Mouse (Mus musculus) hindbrain, embryonic 13.5 days (tissue): ENCODE results near the gene Mllt10. TPM values are rescaled to one million over a fixed set of nuclear protein-coding genes. Genes with fewer than 3 reads are reported as not detected.
A peak's percentile ranks its signal among the peaks of the same experiment; 100 is the strongest.

Source experiments
- ATAC-seq: fragments of 200-750 bp; cut with Nextera tagmentation; 2 replicates; pipeline ENCODE4 v1.8.0; 2017; ENCODE audit warnings: moderate TSS enrichment; ENCODE audit not compliant: low FRiP score
- H3K27ac ChIP-seq: fragments of 300-500 bp; sonication (generic); 2 replicates; pipeline ENCODE4 v1.5.1; 2015; ENCODE audit warnings: inconsistent platforms, mild to moderate bottlenecking, moderate library complexity
- H3K27me3 ChIP-seq: fragments of 300-500 bp; sonication (generic); 2 replicates; pipeline ENCODE4 v1.6.1; 2015; ENCODE audit warnings: mild to moderate bottlenecking, inconsistent platforms
- H3K36me3 ChIP-seq: fragments of 300-500 bp; sonication (generic); 2 replicates; pipeline ENCODE4 v1.6.1; 2015; ENCODE audit warnings: mild to moderate bottlenecking, inconsistent platforms
- H3K4me1 ChIP-seq: fragments of 300-500 bp; sonication (generic); replicated peaks from 2 replicates; pipeline ENCODE4 v1.6.1; 2015; ENCODE audit warnings: inconsistent platforms
- H3K4me2 ChIP-seq: fragments of 300-500 bp; sonication (generic); 2 replicates; pipeline ENCODE4 v1.6.1; 2015; ENCODE audit warnings: inconsistent platforms, mild to moderate bottlenecking, moderate library complexity
- H3K4me3 ChIP-seq: fragments of 300-500 bp; sonication (generic); 2 replicates; pipeline ENCODE4 v1.5.1; 2015; ENCODE audit warnings: mild to moderate bottlenecking, inconsistent platforms
- H3K9ac ChIP-seq: fragments of 300-500 bp; sonication (generic); 2 replicates; pipeline ENCODE4 v1.6.1; 2015; ENCODE audit warnings: mild to moderate bottlenecking, inconsistent platforms
- H3K9me3 ChIP-seq: fragments of 300-500 bp; sonication (generic); 2 replicates; pipeline ENCODE4 v1.6.1; 2016; ENCODE audit warnings: inconsistent platforms
- WGBS: fragments of 180-500 bp; shearing (Covaris S2); methylation state at CpG from one replicate; pipeline ENCODE4 v1.1.7; 2015; 5-methylcytosine and 5-hydroxymethylcytosine counted together
- polyA plus RNA-seq: library from polyadenylated mRNA; unstranded; fragments of >200 nt; fragmentation: Nextera tagmentation; extraction: Ambion mirVana; gene quantifications from 2 replicates; pipeline ENCODE4 v1.2.1, GENCODE M21; 2015

Gene Mllt10
- polyA plus RNA-seq, 1 experiment from 2014 or later: 61.4 TPM

DNA sequence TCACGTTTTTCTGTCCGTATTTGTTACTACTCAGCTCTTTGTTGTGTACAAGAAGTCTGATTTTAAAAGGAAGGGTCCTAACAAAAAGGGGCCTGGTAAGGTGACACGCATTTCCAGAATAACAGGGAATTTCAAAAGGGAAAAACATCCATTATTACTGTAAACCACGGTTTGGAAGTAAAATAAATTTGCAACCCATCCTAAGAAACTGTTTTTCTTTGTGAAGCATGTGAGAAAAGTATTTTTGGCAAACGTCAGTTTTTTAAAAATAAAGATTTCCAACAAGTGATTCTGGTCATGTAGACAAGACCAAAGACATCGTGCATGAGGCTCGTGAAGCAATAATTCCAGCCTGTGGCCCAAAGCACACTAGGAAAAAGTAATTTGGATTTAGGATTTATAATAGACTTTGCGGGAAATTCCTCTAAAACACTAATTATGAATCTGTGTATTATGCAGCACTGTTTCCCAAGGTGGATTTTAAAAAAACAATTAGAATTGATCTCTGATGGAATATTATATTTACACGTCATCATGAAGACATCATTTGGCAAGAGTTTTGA is 3.2 kb downstream of the Mllt10 start:
- Histone ChIP-seq H3K9me3 (no peaks in the 10 kb centered on the region), H3K36me3 (no peaks in the 10 kb centered on the region), H3K27ac (peak overlapping the region; percentile 100), H3K9ac (peak overlapping the region; percentile 95), H3K4me3 (peak overlapping the region; percentile 58), H3K4me2 (peak overlapping the region; percentile 90), H3K4me1 (peaks cover 26% of the 10 kb centered on the region), H3K27me3 (no peaks in the 10 kb centered on the region)
- ATAC-seq: no peak
- WGBS: 10% methylated on average over 9 of the region's 9 CpGs

GRCm38 (mm10) chr2:18059063-18059462 is 4.0 kb downstream of the Mllt10 start:
- WGBS: 15% methylated on average over 2 of the region's 2 CpGs
- H3K4me1 ChIP-seq: peaks cover 19% of the 10 kb centered on the region
- no peak overlapping the region for H3K9ac ChIP-seq
- ATAC-seq: no peak
- no peaks in the 10 kb centered on the region for H3K27me3 ChIP-seq
- no peak overlapping the region for H3K27ac ChIP-seq
- no peak overlapping the region for H3K4me3 ChIP-seq
- H3K4me2 ChIP-seq: peak overlapping the region; percentile 90
- no peaks in the 10 kb centered on the region for H3K9me3 ChIP-seq
- H3K36me3 ChIP-seq: no peaks in the 10 kb centered on the region

- H3K4me3 ChIP-seq: no peak overlapping the region
- no peak overlapping the region for H3K27ac ChIP-seq
- H3K9me3 ChIP-seq: no peaks in the 10 kb centered on the region
- H3K27me3 ChIP-seq: no peaks in the 10 kb centered on the region
- H3K9ac ChIP-seq: no peak overlapping the region
- 65% methylated on average over 1 of the region's 1 CpGs for WGBS
- H3K36me3 ChIP-seq: no peaks in the 10 kb centered on the region
- peaks cover 15% of the 10 kb centered on the region for H3K4me1 ChIP-seq
- H3K4me2 ChIP-seq: no peak overlapping the region
- no peak for ATAC-seq
Measured at GRCm38 (mm10) chr2:18059891-18060290, 4.9 kb downstream of the Mllt10 start.

- Histone ChIP-seq H3K9me3 (no peaks in the 10 kb centered on the region), H3K27me3 (no peaks in the 10 kb centered on the region), H3K4me3 (no peak overlapping the region), H3K4me1 (peaks cover 10% of the 10 kb centered on the region), H3K27ac (no peak overlapping the region), H3K9ac (no peak overlapping the region), H3K36me3 (no peaks in the 10 kb centered on the region), H3K4me2 (no peak overlapping the region)
- WGBS: 70% methylated on average over 1 of the region's 1 CpGs
- no peak for ATAC-seq
Measured at GRCm38 (mm10) chr2:18060396-18060795, 5.4 kb downstream of the Mllt10 start.

- peak overlapping the region; percentile 96 for H3K9ac ChIP-seq
- peak overlapping the region; percentile 100 for H3K27ac ChIP-seq
- under 1% methylated on average over 18 of the region's 18 CpGs for WGBS
- H3K36me3 ChIP-seq: peaks cover 10% of the 10 kb centered on the region
- H3K27me3 ChIP-seq: no peaks in the 10 kb centered on the region
- H3K9me3 ChIP-seq: no peaks in the 10 kb centered on the region
- H3K4me3 ChIP-seq: peak overlapping the region; percentile 82
- peak overlapping the region; percentile 87 for H3K4me2 ChIP-seq
- peaks cover 20% of the 10 kb centered on the region for H3K4me1 ChIP-seq
- peak; percentile 74 for ATAC-seq
Measured at GRCm38 (mm10) chr2:18063763-18064251, 8.8 kb downstream of the Mllt10 start.

- Histone ChIP-seq H3K27me3 (no peaks in the 10 kb centered on the region), H3K27ac (peak overlapping the region; percentile 100), H3K36me3 (peaks cover 10% of the 10 kb centered on the region), H3K4me3 (peak overlapping the region; percentile 82), H3K9me3 (no peaks in the 10 kb centered on the region), H3K4me2 (peak overlapping the region; percentile 87), H3K9ac (peak overlapping the region; percentile 96), H3K4me1 (peaks cover 16% of the 10 kb centered on the region)
- peak; percentile 97 for ATAC-seq
- under 1% methylated on average over 29 of the region's 58 CpGs for WGBS
Measured at GRCm38 (mm10) chr2:18064356-18064858, 9.4 kb downstream of the Mllt10 start.

- Histone ChIP-seq H3K36me3 (peaks cover 10% of the 10 kb centered on the region), H3K4me3 (peak overlapping the region; percentile 82), H3K4me1 (peaks cover 16% of the 10 kb centered on the region), H3K9ac (peak overlapping the region; percentile 96), H3K27me3 (no peaks in the 10 kb centered on the region), H3K27ac (peak overlapping the region; percentile 100), H3K4me2 (peak overlapping the region; percentile 87), H3K9me3 (no peaks in the 10 kb centered on the region)
- peak; percentile 60 for ATAC-seq
- WGBS: under 1% methylated on average over 56 of the region's 85 CpGs
Measured at GRCm38 (mm10) chr2:18064941-18065707, 10.1 kb downstream of the Mllt10 start.

DNA sequence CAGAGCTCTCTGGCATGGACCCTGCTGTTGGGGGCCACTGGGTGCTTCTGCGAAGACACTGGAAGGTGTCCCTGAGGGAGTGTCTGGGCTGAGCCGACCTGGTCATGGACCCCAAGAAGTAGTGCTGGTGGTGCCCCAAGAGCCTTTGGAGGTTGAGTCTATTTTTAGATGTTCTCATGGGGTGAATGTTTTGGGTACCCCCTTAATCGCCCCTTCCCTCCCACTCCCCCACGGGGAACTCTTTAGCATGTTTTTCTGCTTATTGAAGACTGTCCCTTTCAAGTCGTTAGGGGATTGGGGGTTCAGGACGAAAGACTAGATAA is 10.6 kb downstream of the Mllt10 start:
- H3K27me3 ChIP-seq: no peaks in the 10 kb centered on the region
- H3K36me3 ChIP-seq: peaks cover 10% of the 10 kb centered on the region
- WGBS: 5% methylated on average over 6 of the region's 6 CpGs
- ATAC-seq: no peak
- no peaks in the 10 kb centered on the region for H3K9me3 ChIP-seq
- H3K4me2 ChIP-seq: peak overlapping the region; percentile 87
- peaks cover 16% of the 10 kb centered on the region for H3K4me1 ChIP-seq
- peak overlapping the region; percentile 96 for H3K9ac ChIP-seq
- peak overlapping the region; percentile 100 for H3K27ac ChIP-seq
- H3K4me3 ChIP-seq: peak overlapping the region; percentile 82

GRCm38 (mm10) chr2:18066436-18066835 is 11.4 kb downstream of the Mllt10 start:
- Histone ChIP-seq H3K27me3 (no peaks in the 10 kb centered on the region), H3K9me3 (no peaks in the 10 kb centered on the region), H3K27ac (no peak overlapping the region), H3K9ac (0 out of 2 replicates have a peak overlapping the region, but pooled peaks have one; percentile 96), H3K36me3 (peaks cover 10% of the 10 kb centered on the region), H3K4me1 (peaks cover 16% of the 10 kb centered on the region), H3K4me3 (0 out of 2 replicates have a peak overlapping the region, but pooled peaks have one; percentile 82), H3K4me2 (peak overlapping the region; percentile 87)
- ATAC-seq: no peak

DNA sequence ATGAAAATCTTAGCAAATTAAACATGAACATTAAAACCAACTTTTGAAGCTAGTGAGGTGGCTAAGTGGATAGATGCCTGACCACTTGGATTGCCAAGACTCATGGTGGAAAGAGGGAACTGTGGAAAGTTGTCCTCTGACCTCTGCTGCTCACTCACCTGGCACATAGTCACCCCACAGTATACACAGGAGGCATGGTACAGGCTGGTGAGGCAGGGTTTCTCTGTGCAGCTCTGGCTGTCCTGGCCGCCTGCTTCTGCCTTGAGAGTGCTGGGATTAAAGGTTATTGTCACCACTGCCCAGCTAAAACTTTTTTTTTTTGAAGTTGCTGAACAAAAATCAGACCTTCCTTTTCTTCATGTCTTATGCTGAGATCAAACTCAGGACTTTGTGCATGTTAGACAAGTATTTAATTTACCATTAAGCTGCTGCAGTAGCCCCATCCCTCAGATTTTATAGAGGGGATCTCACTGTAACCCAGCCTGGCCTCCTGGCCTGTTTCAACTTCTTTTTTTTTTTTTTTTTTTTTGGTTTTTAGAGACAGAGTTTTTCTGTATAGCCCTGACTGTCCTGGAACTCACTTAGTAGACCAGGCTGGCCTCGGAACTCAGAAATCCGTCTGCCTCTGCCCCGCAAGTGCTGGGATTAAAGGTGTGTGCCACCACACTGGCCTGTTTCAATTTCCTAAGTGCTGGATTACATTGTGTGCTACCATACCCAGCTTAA is 13.2 kb downstream of the Mllt10 start:
- no peak overlapping the region for H3K4me3 ChIP-seq
- H3K4me2 ChIP-seq: no peak overlapping the region
- peaks cover 16% of the 10 kb centered on the region for H3K4me1 ChIP-seq
- H3K9ac ChIP-seq: no peak overlapping the region
- no peak overlapping the region for H3K27ac ChIP-seq
- no peaks in the 10 kb centered on the region for H3K9me3 ChIP-seq
- H3K36me3 ChIP-seq: peaks cover 13% of the 10 kb centered on the region
- WGBS: 83% methylated on average over 4 of the region's 4 CpGs
- no peaks in the 10 kb centered on the region for H3K27me3 ChIP-seq
- ATAC-seq: no peak

DNA sequence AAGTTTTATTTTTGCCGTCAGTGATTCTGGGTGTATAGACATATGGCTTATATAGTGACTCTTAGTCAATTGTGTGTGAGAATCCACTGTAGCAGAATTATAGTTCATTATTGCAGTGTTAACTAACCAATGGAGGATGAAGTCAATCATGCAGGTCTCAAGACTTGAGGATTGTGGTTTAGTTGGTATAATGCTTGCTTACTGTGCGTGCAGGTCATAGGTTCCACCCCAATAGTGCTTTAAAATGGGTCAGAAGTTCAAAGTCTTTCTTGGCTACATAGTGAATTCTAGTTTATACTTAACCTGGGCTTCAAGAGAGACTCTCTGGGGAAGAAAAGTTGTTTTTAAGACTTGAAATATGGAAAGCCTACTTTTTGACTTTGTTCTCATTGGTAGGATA is 16.9 kb downstream of the Mllt10 start:
- Histone ChIP-seq H3K27ac (no peak overlapping the region), H3K4me1 (peaks cover 3% of the 10 kb centered on the region; the same call in 1 of the 2 replicates), H3K9me3 (no peaks in the 10 kb centered on the region), H3K27me3 (no peaks in the 10 kb centered on the region), H3K36me3 (peaks cover 32% of the 10 kb centered on the region), H3K4me3 (no peak overlapping the region), H3K9ac (no peak overlapping the region), H3K4me2 (no peak overlapping the region)
- ATAC-seq: no peak
- 94% methylated on average over 2 of the region's 2 CpGs for WGBS

GRCm38 (mm10) chr2:18080182-18080860 is 25.3 kb downstream of the Mllt10 start:
- no peak overlapping the region for H3K4me3 ChIP-seq
- H3K4me2 ChIP-seq: no peak overlapping the region
- H3K27ac ChIP-seq: no peak overlapping the region
- no peak overlapping the region for H3K9ac ChIP-seq
- ATAC-seq: no peak
- no peaks in the 10 kb centered on the region for H3K27me3 ChIP-seq
- 91% methylated on average over 2 of the region's 2 CpGs for WGBS
- H3K36me3 ChIP-seq: peaks cover 49% of the 10 kb centered on the region
- no peaks in the 10 kb centered on the region for H3K9me3 ChIP-seq
- no peaks in the 10 kb centered on the region for H3K4me1 ChIP-seq
